Mouse (Mus musculus): ENCODE measurements around the gene Zscan10. TPM values are rescaled to one million over a fixed set of nuclear protein-coding genes. Genes with fewer than 3 reads are reported as not detected.
"Not testable (repeated sequence)": the region's sequence is repeated elsewhere in the genome, so short reads cannot be mapped to it uniquely, and the experiment has no call there.

Gene Zscan10
- polyA plus RNA-seq, 1 experiment from 2014 or later, result not detected

GRCm38 (mm10) chr17:23592208-23592925 lies 8.3 kb upstream of the Zscan10 start:
- peak overlapping the region; percentile 52 for H3K4me3 ChIP-seq
- no peaks in the 10 kb centered on the region for H3K4me1 ChIP-seq (replicated peaks)
- H3K27me3 ChIP-seq (replicated peaks), result no peaks in the 10 kb centered on the region
- ATAC-seq (ENCODE audit: insufficient number of reproducible peaks, low FRiP score), result peak; percentile 97
- H3K27ac ChIP-seq (ENCODE audit: poor library complexity, severe bottlenecking), result 0 out of 2 replicates have a peak overlapping the region, but pooled peaks have one; percentile 23
- H3K4me2 ChIP-seq, result peak overlapping the region; percentile 79
- 7% methylated on average over 34 of the region's 34 CpGs for WGBS
- H3K9me3 ChIP-seq (replicated peaks), result no peaks in the 10 kb centered on the region
- H3K9ac ChIP-seq, result peak overlapping the region; percentile 67
- no peaks in the 10 kb centered on the region for H3K36me3 ChIP-seq

DNA sequence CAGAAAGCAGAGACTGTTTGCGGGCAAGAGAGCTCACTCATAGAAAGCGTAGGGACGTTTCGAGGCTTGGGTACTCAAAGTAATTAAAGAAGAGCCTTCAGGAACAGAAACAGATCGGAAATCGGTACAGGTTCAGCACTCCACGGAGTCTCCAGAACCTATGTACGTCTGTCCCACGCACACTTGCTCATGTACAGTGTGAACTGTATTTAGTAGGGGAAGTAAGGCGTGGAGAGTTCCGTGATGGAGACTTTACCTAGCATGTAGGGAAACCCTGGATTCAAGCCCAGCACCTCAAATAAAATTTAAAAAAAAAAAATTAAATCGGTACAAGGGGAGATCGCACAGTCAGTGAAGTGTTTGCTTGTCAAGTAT lies 7.7 kb upstream of the Zscan10 start:
- Histone ChIP-seq H3K4me3 (peak overlapping the region; percentile 52), H3K36me3 (no peaks in the 10 kb centered on the region), H3K9ac (peak overlapping the region; percentile 61), H3K27ac (ENCODE audit: poor library complexity, severe bottlenecking) (0 out of 2 replicates have a peak overlapping the region, but pooled peaks have one; percentile 23), H3K9me3 (replicated peaks) (no peaks in the 10 kb centered on the region), H3K27me3 (replicated peaks) (no peaks in the 10 kb centered on the region), H3K4me1 (replicated peaks) (no peaks in the 10 kb centered on the region), H3K4me2 (peak overlapping the region; percentile 79)
- peak; percentile 47 for ATAC-seq (ENCODE audit: insufficient number of reproducible peaks, low FRiP score)
- WGBS, result 14% methylated on average over 13 of the region's 13 CpGs

DNA sequence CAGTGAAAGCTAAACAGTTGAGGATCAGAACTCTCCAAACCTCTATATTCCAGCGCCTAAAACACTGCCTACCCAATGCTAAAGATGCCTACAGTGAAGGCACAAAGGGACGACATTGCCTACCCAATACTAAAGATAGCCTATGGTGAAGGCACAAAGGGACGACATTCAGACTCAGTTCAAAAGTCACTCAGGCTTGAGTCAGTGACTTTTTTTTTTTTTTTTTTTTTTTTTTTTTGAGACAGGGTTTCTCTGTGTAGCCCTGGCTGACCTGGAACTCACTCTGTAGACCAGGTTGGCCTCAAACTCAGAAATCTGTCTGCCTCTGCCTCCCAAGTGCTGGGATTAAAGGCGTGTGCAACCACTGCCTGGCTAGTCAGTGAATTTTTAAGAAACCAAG lies 5.5 kb upstream of the Zscan10 start:
- WGBS, result 73% methylated on average over 4 of the region's 4 CpGs
- not testable (repeated sequence) for H3K4me3 ChIP-seq; H3K9me3 ChIP-seq (replicated peaks); H3K4me2 ChIP-seq; H3K36me3 ChIP-seq; H3K27ac ChIP-seq (ENCODE audit: poor library complexity, severe bottlenecking); H3K4me1 ChIP-seq (replicated peaks); H3K9ac ChIP-seq; ATAC-seq (ENCODE audit: insufficient number of reproducible peaks, low FRiP score); H3K27me3 ChIP-seq (replicated peaks)

DNA sequence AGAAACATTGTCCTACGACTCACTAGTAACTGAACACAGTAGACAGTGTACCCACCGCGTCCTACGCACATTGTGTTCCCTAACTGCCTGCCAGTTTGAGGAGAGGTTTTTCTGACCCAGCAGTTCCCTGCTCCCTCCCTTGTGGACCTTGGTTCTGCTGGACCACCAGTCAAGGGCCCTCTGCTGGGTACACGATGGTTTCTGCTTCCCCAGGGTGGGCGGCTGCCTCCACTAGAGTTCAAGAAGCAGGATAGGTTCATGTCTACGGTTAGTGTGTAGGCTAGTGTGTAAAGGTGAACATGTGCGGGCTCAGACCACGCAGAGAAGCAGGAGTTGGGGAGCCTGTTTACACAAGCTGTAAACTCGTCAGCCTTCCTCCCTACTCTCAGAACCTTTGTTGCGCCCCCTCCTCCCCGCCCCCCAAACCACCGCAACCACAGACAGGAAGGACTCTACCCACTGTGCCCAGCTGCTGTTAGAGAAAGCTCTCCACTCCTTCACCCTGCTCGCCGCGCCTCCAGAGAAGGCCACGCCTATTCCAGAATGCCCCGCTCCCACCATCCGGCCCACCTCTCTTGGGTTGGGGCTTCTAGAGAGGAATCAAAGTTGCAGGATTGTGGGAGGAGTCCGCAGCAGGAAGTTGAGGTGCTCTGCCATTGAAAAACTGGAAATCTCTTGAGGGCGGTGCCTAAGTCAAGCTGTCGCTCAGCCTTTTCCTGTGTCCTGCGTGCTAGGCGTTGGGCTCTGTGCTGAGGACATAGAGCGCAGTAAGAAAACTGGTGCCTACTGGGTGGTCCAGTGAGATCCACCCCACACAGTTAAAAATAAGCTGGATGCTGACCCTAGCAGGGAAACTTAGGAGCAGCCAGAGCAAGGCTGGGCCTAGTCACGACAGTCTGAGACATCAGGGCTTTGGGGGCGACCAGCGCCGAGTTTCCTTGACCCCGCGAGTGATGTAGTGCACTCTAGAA lies 1.8 kb upstream of the Zscan10 start, which contains the start of gene Zfp13:
TSS of gene Zfp13 (minus strand) at position 906 of the 971 bp plus-strand sequence.
- 6% methylated on average over 31 of the region's 31 CpGs for WGBS
- Histone ChIP-seq H3K9ac (peak within 1 kb of the TSS; percentile 77), H3K4me1 (replicated peaks) (peaks cover 9% of the 10 kb centered on the region; the same call in 1 of the 2 replicates), H3K27ac (ENCODE audit: poor library complexity, severe bottlenecking) (peak within 1 kb of the TSS; percentile 89), H3K36me3 (no peaks in the 10 kb centered on the region), H3K9me3 (replicated peaks) (no peaks in the 10 kb centered on the region), H3K4me2 (peak within 1 kb of the TSS; percentile 85), H3K27me3 (replicated peaks) (no peaks in the 10 kb centered on the region), H3K4me3 (peak within 1 kb of the TSS; percentile 58)
- peak; percentile 93 for ATAC-seq (ENCODE audit: insufficient number of reproducible peaks, low FRiP score)

GRCm38 (mm10) chr17:23599605-23600063 lies 1.0 kb upstream of the Zscan10 start:
- peak overlapping the region; percentile 85 for H3K4me2 ChIP-seq
- H3K9ac ChIP-seq, result peak overlapping the region; percentile 77
- peak overlapping the region; percentile 89 for H3K27ac ChIP-seq (ENCODE audit: poor library complexity, severe bottlenecking)
- H3K36me3 ChIP-seq, result no peaks in the 10 kb centered on the region
- H3K27me3 ChIP-seq (replicated peaks), result no peaks in the 10 kb centered on the region
- 29% methylated on average over 7 of the region's 7 CpGs for WGBS
- peak overlapping the region; percentile 58 for H3K4me3 ChIP-seq
- no peak for ATAC-seq (ENCODE audit: insufficient number of reproducible peaks, low FRiP score)
- H3K9me3 ChIP-seq (replicated peaks), result no peaks in the 10 kb centered on the region
- H3K4me1 ChIP-seq (replicated peaks), result peaks cover 9% of the 10 kb centered on the region; the same call in 1 of the 2 replicates

DNA sequence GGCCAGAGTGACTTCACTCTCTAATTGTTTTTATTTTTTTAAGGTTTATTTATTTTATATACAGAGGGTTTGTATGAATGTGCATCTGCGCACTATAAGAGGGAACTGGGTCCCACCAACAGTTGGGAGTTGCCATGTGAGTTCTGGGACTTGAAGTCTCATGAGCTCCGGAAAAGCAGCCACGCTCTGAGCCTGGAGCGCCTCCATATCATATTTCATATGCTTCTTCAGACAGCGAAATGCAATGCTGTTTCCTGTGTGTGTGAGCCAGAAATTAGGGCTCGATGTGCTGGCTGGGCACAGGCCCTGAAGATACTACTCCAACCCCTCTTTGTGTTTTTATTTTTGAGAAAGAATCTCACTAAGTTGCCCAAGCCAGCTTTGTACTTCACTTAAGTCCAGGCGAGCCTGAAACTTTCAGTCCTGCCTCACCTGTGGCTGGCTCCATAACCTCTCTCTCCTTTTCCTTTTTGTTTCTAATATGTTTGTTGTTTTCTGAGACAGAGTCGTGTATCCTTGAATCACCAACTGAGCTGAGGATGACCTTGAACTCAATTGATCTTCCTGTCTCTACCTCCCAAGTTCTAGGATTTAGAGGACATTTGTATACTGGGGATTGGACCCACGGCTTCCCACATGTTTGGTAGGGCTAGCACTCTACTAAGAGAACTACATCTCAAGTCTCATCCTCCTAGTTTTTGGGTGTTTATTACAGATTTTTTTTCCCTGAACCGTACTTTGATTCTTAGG lies 1.4 kb downstream of the Zscan10 start:
- Histone ChIP-seq H3K9ac (no peak overlapping the region), H3K27me3 (replicated peaks) (no peaks in the 10 kb centered on the region), H3K27ac (ENCODE audit: poor library complexity, severe bottlenecking) (no peak overlapping the region), H3K4me2 (no peak overlapping the region), H3K4me1 (replicated peaks) (peaks cover 9% of the 10 kb centered on the region; the same call in 1 of the 2 replicates), H3K36me3 (no peaks in the 10 kb centered on the region), H3K9me3 (replicated peaks) (no peaks in the 10 kb centered on the region), H3K4me3 (no peak overlapping the region)
- no peak for ATAC-seq (ENCODE audit: insufficient number of reproducible peaks, low FRiP score)
- WGBS, result 48% methylated on average over 10 of the region's 10 CpGs

GRCm38 (mm10) chr17:23603077-23603476 lies 2.4 kb downstream of the Zscan10 start:
- H3K4me3 ChIP-seq, result no peak overlapping the region
- no peak overlapping the region for H3K4me2 ChIP-seq
- H3K36me3 ChIP-seq, result no peaks in the 10 kb centered on the region
- 21% methylated on average over 8 of the region's 8 CpGs for WGBS
- H3K27ac ChIP-seq (ENCODE audit: poor library complexity, severe bottlenecking), result no peak overlapping the region
- no peaks in the 10 kb centered on the region for H3K9me3 ChIP-seq (replicated peaks)
- no peaks in the 10 kb centered on the region for H3K27me3 ChIP-seq (replicated peaks)
- peaks cover 9% of the 10 kb centered on the region; the same call in 1 of the 2 replicates for H3K4me1 ChIP-seq (replicated peaks)
- no peak for ATAC-seq (ENCODE audit: insufficient number of reproducible peaks, low FRiP score)
- H3K9ac ChIP-seq, result no peak overlapping the region

- no peak overlapping the region for H3K4me3 ChIP-seq
- no peaks in the 10 kb centered on the region for H3K36me3 ChIP-seq
- no peaks in the 10 kb centered on the region for H3K27me3 ChIP-seq (replicated peaks)
- 66% methylated on average over 2 of the region's 2 CpGs for WGBS
- peaks cover 7% of the 10 kb centered on the region; the same call in 1 of the 2 replicates for H3K4me1 ChIP-seq (replicated peaks)
- H3K27ac ChIP-seq (ENCODE audit: poor library complexity, severe bottlenecking), result no peak overlapping the region
- H3K4me2 ChIP-seq, result no peak overlapping the region
- ATAC-seq (ENCODE audit: insufficient number of reproducible peaks, low FRiP score), result no peak
- no peak overlapping the region for H3K9ac ChIP-seq
- no peaks in the 10 kb centered on the region for H3K9me3 ChIP-seq (replicated peaks)
Observed at GRCm38 (mm10) chr17:23603542-23603941, 2.9 kb downstream of the Zscan10 start.

DNA sequence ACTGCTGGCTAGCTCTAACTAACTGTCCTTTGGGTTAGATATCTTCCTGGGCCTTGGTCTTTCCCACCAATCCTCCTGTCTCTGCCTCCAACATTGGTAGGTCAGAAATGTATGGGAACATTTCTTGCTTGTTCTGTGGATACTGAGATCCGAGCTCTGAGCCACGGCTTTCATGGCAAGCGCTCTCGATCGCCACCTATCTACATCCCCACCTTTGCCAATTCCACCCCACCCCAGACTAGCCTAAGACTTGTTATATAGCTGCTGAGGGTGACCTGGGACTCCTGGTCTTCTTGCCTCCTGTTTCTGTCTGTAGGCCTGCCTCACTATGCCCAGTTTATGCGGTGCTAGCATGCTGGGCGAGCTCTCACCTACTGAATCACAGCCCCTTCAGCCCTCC lies 3.7 kb downstream of the Zscan10 start:
- Histone ChIP-seq H3K9me3 (replicated peaks) (no peaks in the 10 kb centered on the region), H3K27ac (ENCODE audit: poor library complexity, severe bottlenecking) (no peak overlapping the region), H3K4me1 (replicated peaks) (0 out of 2 replicates have a peak, but pooled peaks cover 6% of the 10 kb centered on the region), H3K4me3 (no peak overlapping the region), H3K36me3 (no peaks in the 10 kb centered on the region), H3K4me2 (no peak overlapping the region), H3K27me3 (replicated peaks) (no peaks in the 10 kb centered on the region), H3K9ac (no peak overlapping the region)
- WGBS, result 57% methylated on average over 7 of the region's 7 CpGs
- no peak for ATAC-seq (ENCODE audit: insufficient number of reproducible peaks, low FRiP score)

- no peaks in the 10 kb centered on the region for H3K9me3 ChIP-seq (replicated peaks)
- H3K4me1 ChIP-seq (replicated peaks), result no peaks in the 10 kb centered on the region
- H3K27me3 ChIP-seq (replicated peaks), result no peaks in the 10 kb centered on the region
- no peaks in the 10 kb centered on the region for H3K36me3 ChIP-seq
- H3K27ac ChIP-seq (ENCODE audit: poor library complexity, severe bottlenecking), result no peak overlapping the region
- ATAC-seq (ENCODE audit: insufficient number of reproducible peaks, low FRiP score), result no peak
- H3K4me3 ChIP-seq, result no peak overlapping the region
- WGBS, result 75% methylated on average over 8 of the region's 8 CpGs
- H3K9ac ChIP-seq, result no peak overlapping the region
- no peak overlapping the region for H3K4me2 ChIP-seq
Observed at GRCm38 (mm10) chr17:23605220-23605619, 4.6 kb downstream of the Zscan10 start.

Measured in heart, embryonic 12.5 days (tissue).